Mouse (Mus musculus) liver, adult 2 months (tissue): ENCODE data around the gene Tmem208. TPM values are rescaled to one million over a fixed set of nuclear protein-coding genes. Genes with fewer than 3 reads are reported as not detected.

ENCODE experiments used
- DNase-seq: peaks from one replicate; pipeline ENCODE4 v3.0.0-alpha.2; 2011; ENCODE audit warnings: low read depth, low spot score; ENCODE audit errors: extremely low read depth
- H3K27ac ChIP-seq: fragments of 200-500 bp; replicated peaks from 2 replicates; pipeline ENCODE4 v1.5.1; 2012; ENCODE audit warnings: low read depth, mild to moderate bottlenecking, control low read depth, inconsistent platforms, low read length; ENCODE audit not compliant: insufficient read depth
- H3K27me3 ChIP-seq: fragments of 200-500 bp; 2 replicates; pipeline ENCODE4 v1.6.1; 2012; ENCODE audit warnings: mild to moderate bottlenecking, moderate library complexity, low read length, inconsistent platforms; ENCODE audit not compliant: control insufficient read depth, insufficient read depth
- H3K36me3 ChIP-seq: fragments of 200-500 bp; 2 replicates; pipeline ENCODE4 v1.6.1; 2012; ENCODE audit warnings: low read length, inconsistent platforms; ENCODE audit not compliant: control insufficient read depth, insufficient read depth
- H3K4me1 ChIP-seq: fragments of 200-500 bp; 2 replicates; pipeline ENCODE4 v1.6.1; 2011; ENCODE audit warnings: low read length; ENCODE audit not compliant: control insufficient read depth, insufficient read depth
- H3K4me3 ChIP-seq: fragments of 200-500 bp; 2 replicates; pipeline ENCODE4 v1.5.1; 2011; ENCODE audit warnings: low read depth, mild to moderate bottlenecking, control low read depth, low read length, moderate library complexity; ENCODE audit not compliant: insufficient read depth
- H3K79me2 ChIP-seq: fragments of 200-500 bp; 2 replicates; pipeline ENCODE4 v1.6.1; 2012; ENCODE audit warnings: inconsistent platforms, mild to moderate bottlenecking, low read length, moderate library complexity; ENCODE audit not compliant: control insufficient read depth, insufficient read depth
- H3K9ac ChIP-seq: fragments of 200-500 bp; 2 replicates; pipeline ENCODE4 v1.6.1; 2012; ENCODE audit warnings: low read depth, mild to moderate bottlenecking, control low read depth, inconsistent platforms, low read length
- CTCF ChIP-seq: fragments of 200-500 bp; IDR thresholded peaks from 2 replicates; pipeline ENCODE4 v1.5.1; 2011; ENCODE audit warnings: low read depth, low read length, control low read depth
- POLR2A ChIP-seq: fragments of 200-500 bp; IDR thresholded peaks from 2 replicates; pipeline ENCODE4 v1.6.1; 2011; ENCODE audit warnings: low read length, control low read depth; ENCODE audit not compliant: insufficient read depth; ENCODE audit errors: extremely low read depth
- WGBS: fragments of 180-500 bp; shearing (Covaris S2); methylation state at CpG from one replicate; pipeline ENCODE4 v1.1.7; 2018; 5-methylcytosine and 5-hydroxymethylcytosine counted together
- polyA plus RNA-seq: library from polyadenylated mRNA; depleted of rRNA; stranded (reverse); fragments of >200 nt; gene quantifications from 2 replicates; pipeline ENCODE4 v1.2.3, GENCODE M21; 2012; rRNA removed
- total RNA-seq: library from RNA; depleted of rRNA; stranded (reverse); fragments of >200 nt; gene quantifications from 2 replicates; pipeline ENCODE4 v1.2.3, GENCODE M21; 2014; rRNA removed

The Tmem208 gene
- total and polyA plus RNA-seq, 2 experiments: 90.9 to 104 TPM

DNA sequence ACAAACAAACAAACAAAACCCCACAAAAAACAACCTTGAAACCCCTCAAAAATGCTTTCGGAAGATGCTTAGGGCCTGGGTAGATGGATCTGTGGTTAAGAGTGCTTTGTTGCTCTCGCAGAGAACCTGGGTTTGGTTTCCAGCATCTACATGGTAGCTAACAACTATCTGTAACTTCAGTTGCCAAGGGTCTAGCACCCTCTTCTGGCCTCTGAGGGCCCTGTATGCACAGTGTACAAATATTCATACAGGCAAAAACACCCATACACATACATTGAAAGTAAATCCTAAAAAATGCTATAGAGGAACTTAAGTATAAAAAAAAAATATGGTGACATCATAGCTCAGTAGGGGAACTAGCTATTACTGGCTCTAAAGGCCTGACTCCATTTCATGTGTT lies 57.9 kb downstream of the Tmem208 start:
- Histone ChIP-seq H3K4me3 (no peak overlapping the region), H3K79me2 (no peaks in the 10 kb centered on the region), H3K4me1 (no peaks in the 10 kb centered on the region), H3K27ac (no peak overlapping the region), H3K36me3 (no peaks in the 10 kb centered on the region), H3K9ac (no peak overlapping the region), H3K27me3 (no peaks in the 10 kb centered on the region)
- TF ChIP-seq POLR2A (no peak), CTCF (no peak)
- DNase-seq: no peak
- WGBS: 96% methylated on average over 2 of the region's 2 CpGs

Other genes starting within 250 kb of the Tmem208 start
- 271 and 504 TPM in 2 replicates for gene Ces3b, start 242.6 kb upstream of the Tmem208 start, total RNA-seq
- gene Ces3b, start 242.6 kb upstream of the Tmem208 start, polyA plus RNA-seq: 213 and 453 TPM in 2 replicates
- 0.13 and 0.55 TPM in 2 replicates for gene Ces4a, start 194.6 kb upstream of the Tmem208 start, total RNA-seq
- gene Ces4a, start 194.6 kb upstream of the Tmem208 start, polyA plus RNA-seq: 0.09 and 0.93 TPM in 2 replicates
- gene Cbfb, start 155.7 kb upstream of the Tmem208 start, total RNA-seq: 13.2 and 15.7 TPM in 2 replicates
- gene Cbfb, start 155.7 kb upstream of the Tmem208 start, polyA plus RNA-seq: 1.8 and 2.8 TPM in 2 replicates
- gene D230025D16Rik, start 101.2 kb upstream of the Tmem208 start, total RNA-seq: 67.3 and 67.5 TPM in 2 replicates
- 39.0 and 54.9 TPM in 2 replicates for gene D230025D16Rik, start 101.2 kb upstream of the Tmem208 start, polyA plus RNA-seq
- gene B3gnt9, start 71.2 kb upstream of the Tmem208 start, total RNA-seq: 0.74 and 0.87 TPM in 2 replicates
- gene B3gnt9, start 71.2 kb upstream of the Tmem208 start, polyA plus RNA-seq: 1.2 and 1.4 TPM in 2 replicates
- 11.8 and 12.3 TPM in 2 replicates for gene Tradd, start 61.7 kb upstream of the Tmem208 start, total RNA-seq
- gene Tradd, start 61.7 kb upstream of the Tmem208 start, polyA plus RNA-seq: 16.1 and 18.6 TPM in 2 replicates
- gene Fbxl8, start 61.7 kb upstream of the Tmem208 start, total RNA-seq: 1.9 and 3.4 TPM in 2 replicates
- gene Fbxl8, start 61.7 kb upstream of the Tmem208 start, polyA plus RNA-seq: 6.7 and 7.3 TPM in 2 replicates
- 4.4 and 4.8 TPM in 2 replicates for gene Hsf4, start 56.6 kb upstream of the Tmem208 start, total RNA-seq
- 9.4 and 11.0 TPM in 2 replicates for gene Hsf4, start 56.6 kb upstream of the Tmem208 start, polyA plus RNA-seq
- gene Nol3, start 50.2 kb upstream of the Tmem208 start, total RNA-seq: 0.27 and 0.37 TPM in 2 replicates
- 0.40 and 0.43 TPM in 2 replicates for gene Nol3, start 50.2 kb upstream of the Tmem208 start, polyA plus RNA-seq
- 0.46 and 1.0 TPM in 2 replicates for gene 4931428F04Rik, start 36.5 kb upstream of the Tmem208 start, total RNA-seq
- gene 4931428F04Rik, start 36.5 kb upstream of the Tmem208 start, polyA plus RNA-seq: 0.92 and 1.7 TPM in 2 replicates
- gene Exoc3l, start 30.3 kb upstream of the Tmem208 start, total RNA-seq: 3.6 TPM in 2 replicates
- 4.6 and 9.3 TPM in 2 replicates for gene Exoc3l, start 30.3 kb upstream of the Tmem208 start, polyA plus RNA-seq
- 4.4 and 7.2 TPM in 2 replicates for gene E2f4, start 28.7 kb upstream of the Tmem208 start, total RNA-seq
- gene E2f4, start 28.7 kb upstream of the Tmem208 start, polyA plus RNA-seq: 41.7 and 59.0 TPM in 2 replicates
- 16.8 and 19.5 TPM in 2 replicates for gene Elmo3, start 20.8 kb upstream of the Tmem208 start, total RNA-seq
- 32.4 and 33.4 TPM in 2 replicates for gene Elmo3, start 20.8 kb upstream of the Tmem208 start, polyA plus RNA-seq
- 3.0 and 3.2 TPM in 2 replicates for gene Lrrc29, start 76 bp upstream of the Tmem208 start, total RNA-seq
- gene Lrrc29, start 76 bp upstream of the Tmem208 start, polyA plus RNA-seq: 7.9 and 12.9 TPM in 2 replicates
- 1.7 and 1.9 TPM in 2 replicates for gene Fhod1, start 21.6 kb downstream of the Tmem208 start, total RNA-seq
- 3.2 and 7.8 TPM in 2 replicates for gene Fhod1, start 21.6 kb downstream of the Tmem208 start, polyA plus RNA-seq
- under 0.01 and 0.20 TPM in 2 replicates for gene Slc9a5, start 22.5 kb downstream of the Tmem208 start, total RNA-seq
- gene Slc9a5, start 22.5 kb downstream of the Tmem208 start, polyA plus RNA-seq: 0.15 and 0.53 TPM in 2 replicates
- gene Plekhg4, start 46.9 kb downstream of the Tmem208 start, total RNA-seq: under 0.01 and 0.13 TPM in 2 replicates
- gene Plekhg4, start 46.9 kb downstream of the Tmem208 start, polyA plus RNA-seq: 0.09 TPM in 1 of 2 replicates, not detected in the other
- not detected in 2 replicates for gene Kctd19, start 87.1 kb downstream of the Tmem208 start, total RNA-seq
- gene Kctd19, start 87.1 kb downstream of the Tmem208 start, polyA plus RNA-seq: not detected in 2 replicates
- gene Lrrc36, start 87.2 kb downstream of the Tmem208 start, total RNA-seq: not detected in 2 replicates
- gene Lrrc36, start 87.2 kb downstream of the Tmem208 start, polyA plus RNA-seq: not detected in 2 replicates
- 0.47 and 0.65 TPM in 2 replicates for gene Tppp3, start 145.2 kb downstream of the Tmem208 start, total RNA-seq
- gene Tppp3, start 145.2 kb downstream of the Tmem208 start, polyA plus RNA-seq: 0.51 and 0.80 TPM in 2 replicates
- 1.9 and 2.3 TPM in 2 replicates for gene Zdhhc1, start 170.5 kb downstream of the Tmem208 start, total RNA-seq
- gene Zdhhc1, start 170.5 kb downstream of the Tmem208 start, polyA plus RNA-seq: 2.3 and 4.5 TPM in 2 replicates
- not detected in 2 replicates for gene Hsd11b2, start 192.4 kb downstream of the Tmem208 start, total RNA-seq
- 0.09 and 0.12 TPM in 2 replicates for gene Hsd11b2, start 192.4 kb downstream of the Tmem208 start, polyA plus RNA-seq
- 63.5 and 85.9 TPM in 2 replicates for gene Atp6v0d1, start 239.7 kb downstream of the Tmem208 start, total RNA-seq
- 77.2 and 82.0 TPM in 2 replicates for gene Atp6v0d1, start 239.7 kb downstream of the Tmem208 start, polyA plus RNA-seq